Mouse (Mus musculus): ENCODE measurements around the gene Helb.
"Not testable (repeated sequence)": the region's sequence is repeated elsewhere in the genome, so short reads cannot be mapped to it uniquely, and the experiment has no call there.

Gene Helb

GRCm38 (mm10) chr10:120112507-120113396, at the start of gene Helb:
Gene Helb, minus strand, starts transcription at chr10:120112987.
- peak; percentile 98 to 99 for DNase-seq (ENCODE audit: low spot score in 2 of 2)

- no peak for DNase-seq (ENCODE audit: low spot score in 2 of 2)
Measured at GRCm38 (mm10) chr10:120160533-120160932, 47.7 kb upstream of the Helb start.

- no peak for DNase-seq (ENCODE audit: low spot score in 2 of 2)
Measured at GRCm38 (mm10) chr10:120153911-120154310, 41.1 kb upstream of the Helb start.

- DNase-seq (ENCODE audit: low spot score in 2 of 2) = no peak
Measured at GRCm38 (mm10) chr10:120151672-120152071, 38.9 kb upstream of the Helb start.

GRCm38 (mm10) chr10:120140916-120141516, 28.2 kb upstream of the Helb start:
- DNase-seq (ENCODE audit: low spot score in 2 of 2) = no peak

- DNase-seq (ENCODE audit: low spot score in 2 of 2) = no peak
Measured at GRCm38 (mm10) chr10:120140193-120140592, 27.4 kb upstream of the Helb start.

- DNase-seq (ENCODE audit: low spot score in 2 of 2) = no peak
Measured at GRCm38 (mm10) chr10:120136020-120136562, 23.3 kb upstream of the Helb start.

- no peak for DNase-seq (ENCODE audit: low spot score in 2 of 2)
Measured at GRCm38 (mm10) chr10:120133697-120134096, 20.9 kb upstream of the Helb start.

- DNase-seq (ENCODE audit: low spot score in 2 of 2) = peak in 1 of 2 experiments; percentile 13
Measured at GRCm38 (mm10) chr10:120130621-120131020, 17.8 kb upstream of the Helb start.

- no peak for DNase-seq (ENCODE audit: low spot score in 2 of 2)
Measured at GRCm38 (mm10) chr10:120128601-120129277, 16.0 kb upstream of the Helb start.

- DNase-seq (ENCODE audit: low spot score in 2 of 2) = no peak
Measured at GRCm38 (mm10) chr10:120125465-120125857, 12.7 kb upstream of the Helb start.

- DNase-seq (ENCODE audit: low spot score in 2 of 2) = peak; percentile 61 to 72
Measured at GRCm38 (mm10) chr10:120124801-120125464, 12.1 kb upstream of the Helb start.

GRCm38 (mm10) chr10:120123721-120124120, 10.9 kb upstream of the Helb start:
- no peak for DNase-seq (ENCODE audit: low spot score in 2 of 2)

- no peak for DNase-seq (ENCODE audit: low spot score in 2 of 2)
Measured at GRCm38 (mm10) chr10:120115249-120115648, 2.5 kb upstream of the Helb start.

GRCm38 (mm10) chr10:120114493-120114892, 1.7 kb upstream of the Helb start:
- no peak for DNase-seq (ENCODE audit: low spot score in 2 of 2)

GRCm38 (mm10) chr10:120113980-120114379, 1.2 kb upstream of the Helb start:
- no peak for DNase-seq (ENCODE audit: low spot score in 2 of 2)

- not testable (repeated sequence) for DNase-seq (ENCODE audit: low spot score in 2 of 2)
Measured at GRCm38 (mm10) chr10:120113482-120113881, 695 bp upstream of the Helb start.

- no peak for DNase-seq (ENCODE audit: low spot score in 2 of 2)
Measured at GRCm38 (mm10) chr10:120111691-120112319, 982 bp downstream of the Helb start.

- DNase-seq (ENCODE audit: low spot score in 2 of 2) = no peak
Measured at GRCm38 (mm10) chr10:120100806-120101205, 12.0 kb downstream of the Helb start.

- no peak for DNase-seq (ENCODE audit: low spot score in 2 of 2)
Measured at GRCm38 (mm10) chr10:120097564-120097963, 15.2 kb downstream of the Helb start.

- DNase-seq (ENCODE audit: low spot score in 2 of 2) = no peak
Measured at GRCm38 (mm10) chr10:120095716-120096115, 17.1 kb downstream of the Helb start.

Data from urinary bladder, adult 18-20 months (tissue).